Mouse (Mus musculus) CH12.LX (cell line): ENCODE measurements around the gene Agap1. TPM values are rescaled to one million over a fixed set of nuclear protein-coding genes. Genes with fewer than 3 reads are reported as not detected.

Experiments used
- DNase-seq: peaks from one replicate; pipeline ENCODE4 v3.0.0-alpha.2; 2013; ENCODE audit errors: extremely low read depth
- H3K27ac ChIP-seq: 2 replicates; pipeline ENCODE4 v1.5.1; 2012; ENCODE audit warnings: low read depth, mild to moderate bottlenecking, control low read depth, moderate library complexity; ENCODE audit not compliant: insufficient read depth
- H3K27me3 ChIP-seq: replicated peaks from 2 replicates; pipeline ENCODE3; 2012; ENCODE audit warnings: inconsistent platforms
- H3K36me3 ChIP-seq, 2 experiments: replicated peaks in 1 of 2; 2 replicates each; pipeline versions ENCODE3 to v1.6.1; 2012; ENCODE audit warnings: inconsistent platforms in 1 of 2, low read length in 1 of 2, mild to moderate bottlenecking in 1 of 2, mixed read lengths in 1 of 2, moderate library complexity in 1 of 2; ENCODE audit not compliant: control insufficient read depth in 1 of 2, insufficient read depth in 1 of 2
- H3K4me1 ChIP-seq, 2 experiments: 2 replicates each; pipeline ENCODE4 v1.6.1; 2012; ENCODE audit warnings: inconsistent platforms in 1 of 2, moderate library complexity in 1 of 2; ENCODE audit not compliant: insufficient read depth in 2 of 2, control insufficient read depth in 1 of 2
- H3K4me2 ChIP-seq: 2 replicates; pipeline ENCODE4 v1.6.1; 2012; ENCODE audit warnings: low read depth, mild to moderate bottlenecking, control low read depth; ENCODE audit not compliant: poor library complexity, insufficient read depth, severe bottlenecking
- H3K4me3 ChIP-seq, 3 experiments: fragments of 150-350 bp in 1 of 3; sonication (generic) in 1 of 3; replicated peaks in 1 of 3; 2 replicates each; pipeline versions ENCODE3 to v1.5.1; 2011 to 2012; ENCODE audit warnings: low read depth in 2 of 3, low read length in 2 of 3, mild to moderate bottlenecking in 2 of 3, moderate library complexity in 2 of 3, control low read depth in 1 of 3, improper control_type of control experiment in 1 of 3, inconsistent platforms in 1 of 3, mixed read lengths in 1 of 3; ENCODE audit not compliant: poor library complexity in 1 of 3
- H3K79me2 ChIP-seq: replicated peaks from 2 replicates; pipeline ENCODE4 v1.6.1; 2012; ENCODE audit warnings: mild to moderate bottlenecking, moderate library complexity; ENCODE audit not compliant: control insufficient read depth, poor library complexity, insufficient read depth, severe bottlenecking; ENCODE audit errors: extremely low read depth
- H3K9ac ChIP-seq: 2 replicates; pipeline ENCODE4 v1.6.1; 2012; ENCODE audit warnings: low read depth, mild to moderate bottlenecking, control low read depth, moderate library complexity; ENCODE audit not compliant: insufficient read depth
- H3K9me3 ChIP-seq: replicated peaks from 2 replicates; pipeline ENCODE3; 2012; ENCODE audit warnings: low read length, inconsistent platforms, mixed read lengths
- BHLHE40 ChIP-seq: IDR thresholded peaks from 2 replicates; pipeline ENCODE4 v1.6.1; 2011; ENCODE audit warnings: mild to moderate bottlenecking, low read depth, low read length, improper control_type of control experiment
- CHD1 ChIP-seq: IDR thresholded peaks from 2 replicates; pipeline ENCODE4 v1.6.1; 2012; ENCODE audit warnings: low read depth, low read length, improper control_type of control experiment, inconsistent platforms
- E2F4 ChIP-seq: IDR thresholded peaks from 2 replicates; pipeline ENCODE4 v1.6.1; 2011; ENCODE audit warnings: low read depth, low read length, improper control_type of control experiment; ENCODE audit not compliant: insufficient replicate concordance
- EP300 ChIP-seq: IDR thresholded peaks from 2 replicates; pipeline ENCODE4 v1.6.1; 2011; ENCODE audit warnings: low read length, improper control_type of control experiment
- ETS1 ChIP-seq: conservative IDR thresholded peaks from 2 replicates; pipeline ENCODE4 v1.6.1; 2012; ENCODE audit warnings: low read depth, mild to moderate bottlenecking, inconsistent platforms, low read length, improper control_type of control experiment, moderate library complexity
- GABPA ChIP-seq: IDR thresholded peaks from 2 replicates; pipeline ENCODE4 v1.6.1; 2012; ENCODE audit warnings: low read depth, low read length, improper control_type of control experiment, inconsistent platforms; ENCODE audit not compliant: insufficient replicate concordance
- HCFC1 ChIP-seq: IDR thresholded peaks from 2 replicates; pipeline ENCODE4 v1.6.1; 2012; ENCODE audit warnings: low read depth, mild to moderate bottlenecking, inconsistent platforms, low read length, improper control_type of control experiment
- IRF4 ChIP-seq: IDR thresholded peaks from 2 replicates; pipeline ENCODE4 v1.6.1; 2014; ENCODE audit warnings: low read depth, mild to moderate bottlenecking, inconsistent platforms, low read length, improper control_type of control experiment
- JUN ChIP-seq: IDR thresholded peaks from 2 replicates; pipeline ENCODE4 v1.6.1; 2011; ENCODE audit warnings: low read depth, mild to moderate bottlenecking, low read length, improper control_type of control experiment, moderate library complexity; ENCODE audit not compliant: insufficient read depth
- KAT2A ChIP-seq: IDR thresholded peaks from 2 replicates; pipeline ENCODE4 v1.6.1; 2012; ENCODE audit warnings: low read length, improper control_type of control experiment, inconsistent platforms; ENCODE audit not compliant: insufficient replicate concordance
- MAFK ChIP-seq: IDR thresholded peaks from 2 replicates; pipeline ENCODE4 v1.6.1; 2011; ENCODE audit warnings: low read length, improper control_type of control experiment; ENCODE audit not compliant: insufficient replicate concordance
- MAZ ChIP-seq: IDR thresholded peaks from 2 replicates; pipeline ENCODE4 v1.6.1; 2012; ENCODE audit warnings: low read depth, mild to moderate bottlenecking, inconsistent platforms, low read length, improper control_type of control experiment, moderate library complexity
- MEF2A ChIP-seq: IDR thresholded peaks from 2 replicates; pipeline ENCODE4 v1.6.1; 2014; ENCODE audit warnings: low read depth, mild to moderate bottlenecking, inconsistent platforms, low read length, improper control_type of control experiment, borderline replicate concordance
- POLR2A ChIP-seq: IDR thresholded peaks from 2 replicates; pipeline ENCODE4 v1.6.1; 2011; ENCODE audit warnings: low read depth, mild to moderate bottlenecking, improper control_type of control experiment, low read length
- POLR2AphosphoS2 ChIP-seq: IDR thresholded peaks from 2 replicates; pipeline ENCODE4 v1.6.1; 2011; ENCODE audit warnings: low read depth, low read length, improper control_type of control experiment
- RCOR1 ChIP-seq: conservative IDR thresholded peaks from 2 replicates; pipeline ENCODE4 v1.6.1; 2012; ENCODE audit warnings: low read depth, mild to moderate bottlenecking, inconsistent platforms, low read length, improper control_type of control experiment
- SIN3A ChIP-seq: IDR thresholded peaks from 2 replicates; pipeline ENCODE4 v1.6.1; 2012; ENCODE audit warnings: low read length, improper control_type of control experiment, inconsistent platforms
- SMC3 ChIP-seq: IDR thresholded peaks from 2 replicates; pipeline ENCODE4 v1.6.1; 2011; ENCODE audit warnings: low read depth, low read length, improper control_type of control experiment
- TCF12 ChIP-seq: IDR thresholded peaks from 2 replicates; pipeline ENCODE4 v1.6.1; 2014; ENCODE audit warnings: low read depth, mild to moderate bottlenecking, inconsistent platforms, low read length, improper control_type of control experiment
- USF1 ChIP-seq: IDR thresholded peaks from 2 replicates; pipeline ENCODE4 v1.6.1; 2014; ENCODE audit warnings: low read depth, mild to moderate bottlenecking, inconsistent platforms, low read length, improper control_type of control experiment
- USF2 ChIP-seq: conservative IDR thresholded peaks from 2 replicates; pipeline ENCODE4 v1.6.1; 2011; ENCODE audit warnings: low read depth, low read length, improper control_type of control experiment
- ZKSCAN1 ChIP-seq: IDR thresholded peaks from 2 replicates; pipeline ENCODE4 v1.6.1; 2012; ENCODE audit warnings: low read depth, inconsistent platforms, low read length, improper control_type of control experiment, borderline replicate concordance
- ZMIZ1 ChIP-seq: IDR thresholded peaks from 2 replicates; pipeline ENCODE4 v1.6.1; 2012; ENCODE audit warnings: low read depth, mild to moderate bottlenecking, inconsistent platforms, low read length, improper control_type of control experiment
- dilution Hi-C: fragments of 300-500 bp; cut with MboI; formaldehyde crosslinking; loops from 2 replicates; pipeline ENCODE4 v1.14.3; 2020; ENCODE audit warnings: low sequenced_read_pairs; ENCODE audit not compliant: extremely low pct_unique_long_range_greater_than_20kb, extremely low pct_ligation_motif_present
- in situ Hi-C: fragments of 300-500 bp; cut with MboI; formaldehyde crosslinking; loops from 3 replicates; pipeline ENCODE4 v1.14.3; 2019; ENCODE audit warnings: low sequenced_read_pairs, low pct_ligation_motif_present, low pct_unique_long_range_greater_than_20kb, mixed read lengths
- polyA plus RNA-seq: library from polyadenylated mRNA; unstranded; fragments of >175 nt; gene quantifications from 2 replicates; pipeline ENCODE4 v1.2.1, GENCODE M21; 2012; ENCODE audit warnings: low read depth; ENCODE audit not compliant: insufficient read length
- total RNA-seq, 2 experiments: library from RNA; depleted of rRNA; stranded (reverse); fragments of 300-350 nt in 1 of 2; fragments of >200 nt in 1 of 2; gene quantifications; 2 replicates each; pipeline ENCODE4 v1.2.3; 2012 to 2014

Gene Agap1
- total and polyA plus RNA-seq, 3 experiments = not detected

GRCm38 (mm10) chr1:89463138-89463537 lies 8.5 kb downstream of the Agap1 start:
- Histone ChIP-seq H3K4me3 (no peak overlapping the region), H3K9ac (no peak overlapping the region), H3K9me3 (peaks cover 94% of the 10 kb centered on the region), H3K27ac (no peak overlapping the region), H3K27me3 (no peaks in the 10 kb centered on the region)
- in situ Hi-C loops = no loop called here
- dilution Hi-C loops = no loop called here
- TF ChIP-seq MEF2A (no peak), EP300 (no peak), USF1 (no peak), HCFC1 (no peak), POLR2A (no peak), SIN3A (no peak), TCF12 (no peak), MAFK (no peak), MAZ (no peak), IRF4 (no peak), ETS1 (no peak), KAT2A (no peak), ZKSCAN1 (no peak), BHLHE40 (no peak), GABPA (no peak), JUN (no peak), ZMIZ1 (no peak)
- TF ChIP-seq, all 38 proteins: peak for 0
- DNase-seq = no peak
- H3K79me2 ChIP-seq = no peaks in the 10 kb centered on the region
- H3K36me3 ChIP-seq = no peaks in the 10 kb centered on the region
- H3K4me1 ChIP-seq = no peaks in the 10 kb centered on the region
- no peak overlapping the region for H3K4me2 ChIP-seq

- no peak overlapping the region for H3K4me3 ChIP-seq
- dilution Hi-C loops (no loop called here), in situ Hi-C loops (no loop called here)
- H3K27me3 ChIP-seq = no peaks in the 10 kb centered on the region
- H3K4me2 ChIP-seq = no peak overlapping the region
- no peak overlapping the region for H3K9ac ChIP-seq
- no peak overlapping the region for H3K27ac ChIP-seq
- H3K36me3 ChIP-seq = no peaks in the 10 kb centered on the region
- DNase-seq = no peak
- no peaks in the 10 kb centered on the region for H3K4me1 ChIP-seq
- H3K79me2 ChIP-seq = no peaks in the 10 kb centered on the region
- H3K9me3 ChIP-seq = peaks cover 95% of the 10 kb centered on the region
- TF ChIP-seq CHD1 = no peak
- no peak for TF ChIP-seq SMC3
- TF ChIP-seq USF2 = no peak
- TF ChIP-seq POLR2AphosphoS2 = no peak
- TF ChIP-seq GABPA = no peak
- no peak for TF ChIP-seq RCOR1
- no peak for TF ChIP-seq E2F4
Observed at GRCm38 (mm10) chr1:89465417-89466002, 10.9 kb downstream of the Agap1 start.
